Mouse (Mus musculus): Measurements from ENCODE around the gene Rnf220.

Rnf220 gene

DNA sequence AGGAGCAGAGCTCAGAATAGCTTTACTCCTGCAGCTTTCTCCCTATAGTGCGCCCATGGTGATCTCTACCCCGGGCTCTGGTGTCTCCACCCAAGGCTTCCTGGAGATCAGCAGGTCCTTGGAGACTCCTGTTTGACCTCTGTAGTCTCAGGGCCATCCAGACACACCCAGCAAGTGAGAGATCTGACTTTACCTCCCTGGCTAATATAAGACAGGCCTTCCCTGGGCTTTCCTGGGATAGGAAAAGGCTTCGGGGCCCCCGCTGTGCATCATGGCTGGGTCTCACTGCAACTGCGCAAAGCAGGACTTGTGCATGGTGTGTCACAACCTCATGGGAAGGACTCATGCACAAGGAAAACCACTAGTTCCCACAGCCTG lies 116.3 kb downstream of the Rnf220 start:
- DNase-seq (ENCODE audit: low read depth, low spot score), result no peak

DNA sequence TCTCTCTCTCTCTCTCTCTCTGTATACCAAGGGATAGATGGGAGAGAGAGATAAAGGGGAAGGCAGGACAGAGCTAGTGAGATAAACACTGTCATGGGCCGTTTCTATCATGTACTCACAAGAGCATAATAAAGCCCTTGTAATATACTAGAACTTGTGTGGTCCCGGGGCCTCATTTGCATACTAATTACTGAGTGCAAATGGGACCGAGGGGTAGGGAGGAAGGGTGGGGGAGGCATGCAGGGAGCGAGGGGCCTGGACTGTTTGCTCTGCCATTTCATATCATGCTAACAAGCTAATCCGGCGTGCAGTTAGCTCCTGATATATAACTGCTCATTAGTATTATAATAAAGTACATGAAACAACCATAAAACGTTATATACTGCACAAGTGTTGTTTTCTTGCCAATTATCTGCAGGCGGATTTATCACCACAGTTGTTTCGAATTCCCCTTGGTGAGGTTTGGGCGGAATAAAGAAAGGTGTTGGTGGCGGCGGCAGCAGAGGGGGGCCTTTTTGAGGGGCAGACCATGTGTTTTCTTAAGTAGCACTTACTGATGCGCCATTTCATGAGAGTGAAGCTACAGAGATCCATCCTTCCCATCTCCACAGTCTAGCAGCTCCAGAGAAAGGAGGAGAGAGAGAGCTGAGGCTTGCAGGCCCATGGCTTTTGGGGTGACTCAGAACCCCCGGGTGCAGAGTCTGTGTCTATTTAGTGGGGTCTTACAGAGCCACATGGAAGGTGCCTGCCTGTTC lies 116.9 kb downstream of the Rnf220 start:
- no peak for DNase-seq (ENCODE audit: low read depth, low spot score)

DNA sequence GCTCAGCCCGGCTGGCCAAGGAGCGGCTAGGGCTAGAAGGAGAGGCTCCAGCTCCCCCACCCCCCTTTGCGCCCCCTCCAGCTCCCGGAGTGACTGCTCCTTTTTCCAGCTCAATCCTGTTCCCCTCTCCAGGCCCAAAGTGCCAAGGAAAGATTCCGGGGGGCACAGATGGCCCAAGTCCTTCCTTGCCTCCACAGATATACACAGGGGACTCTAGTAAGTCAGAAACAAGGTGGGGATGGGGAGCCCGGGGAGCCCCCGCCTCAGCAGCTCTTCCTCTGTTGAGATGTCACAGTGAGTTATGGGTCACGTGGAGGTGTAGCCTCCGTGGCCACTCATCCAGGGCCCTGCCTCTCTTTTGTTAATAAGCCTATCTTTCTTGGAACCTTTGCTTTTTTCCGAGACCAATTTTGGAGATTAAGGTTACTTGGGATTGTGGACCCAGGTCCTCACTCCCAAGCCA lies 122.7 kb downstream of the Rnf220 start:
- DNase-seq (ENCODE audit: low read depth, low spot score), result no peak

DNA sequence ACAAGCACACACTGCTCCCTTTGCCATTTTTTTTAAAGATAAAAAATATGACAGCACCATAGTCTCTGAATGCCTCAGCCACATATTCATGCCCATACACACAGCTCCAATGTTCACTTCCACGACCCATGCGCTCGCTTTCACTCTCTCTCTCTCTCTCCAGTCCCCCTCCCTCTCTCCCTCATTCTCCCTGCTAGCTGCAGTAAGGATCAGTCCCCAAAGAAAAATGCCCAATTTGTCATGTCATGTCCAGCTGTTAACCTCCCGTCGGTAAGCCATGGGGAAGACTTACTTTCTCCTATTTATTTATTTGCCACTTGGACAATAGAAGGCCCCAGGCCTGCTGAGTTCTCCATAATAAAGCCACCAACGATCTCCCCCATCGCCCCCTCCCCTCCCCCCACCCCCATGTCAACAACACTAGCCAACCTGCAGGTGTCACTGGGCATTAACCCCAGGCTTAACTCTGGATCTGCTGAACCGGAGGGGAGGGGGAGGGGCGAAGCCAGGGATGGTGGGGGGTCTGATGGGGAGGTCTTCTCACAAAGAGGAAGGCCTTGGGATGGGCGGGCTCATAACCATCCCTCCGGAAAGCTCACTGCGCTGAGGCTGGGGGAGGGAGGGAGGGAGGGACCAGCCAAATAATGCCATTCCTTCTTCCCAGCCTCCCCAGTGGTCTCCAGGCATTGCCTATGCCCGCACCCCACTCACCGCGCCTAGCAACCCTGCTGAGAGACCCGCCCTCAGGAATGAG lies 123.4 kb downstream of the Rnf220 start:
- DNase-seq (ENCODE audit: low read depth, low spot score), result no peak

DNA sequence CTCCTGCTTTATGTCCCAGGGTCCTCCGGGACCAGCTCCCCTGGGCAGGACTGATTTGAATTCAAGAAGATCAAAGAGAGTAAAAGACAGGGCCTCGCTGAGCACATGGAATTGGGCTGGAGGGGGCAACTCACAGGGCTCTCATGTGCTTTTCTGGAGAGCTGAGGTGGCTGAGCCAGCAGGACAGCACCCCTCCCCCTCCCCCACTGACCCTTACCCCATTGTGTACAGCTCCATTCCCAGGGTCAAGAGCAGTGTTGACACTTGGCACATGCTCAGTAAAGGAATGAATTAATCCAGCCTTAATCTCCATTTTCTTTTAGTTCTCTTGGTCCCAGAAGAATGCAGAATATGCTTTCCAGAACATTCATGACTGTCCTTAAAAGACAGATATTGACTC lies 125.0 kb downstream of the Rnf220 start:
- no peak for DNase-seq (ENCODE audit: low read depth, low spot score)

DNA sequence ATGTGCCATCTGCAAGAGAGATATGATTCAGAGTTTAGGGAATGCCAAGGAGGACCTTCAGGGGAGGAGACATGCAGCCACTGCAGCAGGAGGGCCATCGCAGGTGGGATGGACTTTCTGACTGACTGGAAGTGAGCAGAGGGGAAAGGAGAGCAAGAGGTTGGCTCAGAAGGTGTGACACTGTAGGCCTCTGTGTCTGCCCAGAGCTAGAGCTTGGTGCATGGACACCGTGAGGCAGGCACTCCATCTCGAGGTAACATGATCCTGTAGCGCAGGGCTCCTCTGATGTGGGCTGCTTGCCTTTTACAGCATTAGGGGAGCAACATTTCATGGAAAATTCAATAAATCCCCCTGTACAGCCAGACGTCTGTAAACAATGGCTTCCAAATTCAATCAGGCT lies 126.5 kb downstream of the Rnf220 start:
- no peak for DNase-seq (ENCODE audit: low read depth, low spot score)

DNA sequence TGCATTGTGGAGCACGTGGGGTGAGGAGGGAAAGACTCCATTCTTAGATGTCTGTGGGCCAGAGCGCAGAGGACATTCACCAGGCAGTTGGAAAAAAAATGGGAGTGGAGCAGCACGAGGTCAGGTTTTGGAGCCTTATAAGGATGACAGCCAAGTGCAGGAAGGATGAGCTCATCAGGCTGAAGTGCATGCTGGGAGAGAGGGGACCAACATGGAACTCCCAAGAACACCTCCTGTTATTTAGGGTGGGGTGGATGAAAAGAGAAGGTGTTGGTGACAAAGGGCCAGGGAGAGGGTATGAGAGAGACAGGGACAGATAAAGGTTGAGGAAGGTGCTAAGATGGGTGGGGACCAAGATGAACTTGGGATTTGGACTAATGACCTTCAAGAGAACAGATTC lies 127.3 kb downstream of the Rnf220 start:
- no peak for DNase-seq (ENCODE audit: low read depth, low spot score)

DNA sequence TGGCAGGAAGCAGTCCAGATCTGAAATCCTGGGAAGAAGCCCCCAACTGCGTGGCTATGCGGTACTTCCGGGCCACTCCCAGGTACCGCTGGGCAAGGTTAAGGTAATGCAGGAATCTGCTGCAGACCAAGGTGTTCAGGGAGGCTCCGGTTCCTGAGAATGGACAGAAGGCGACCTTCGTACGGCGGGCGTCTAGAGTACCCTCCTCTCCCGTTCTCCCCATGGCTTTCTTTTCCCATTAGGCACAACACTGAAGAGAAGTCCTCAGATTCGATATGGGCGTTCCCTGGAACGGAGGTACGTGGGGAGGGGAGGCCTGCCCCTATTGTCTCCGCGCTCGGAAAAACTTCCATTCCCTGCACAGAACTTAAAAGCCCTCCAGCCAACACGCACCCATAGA lies 129.5 kb downstream of the Rnf220 start:
- no peak for DNase-seq (ENCODE audit: low read depth, low spot score)

DNA sequence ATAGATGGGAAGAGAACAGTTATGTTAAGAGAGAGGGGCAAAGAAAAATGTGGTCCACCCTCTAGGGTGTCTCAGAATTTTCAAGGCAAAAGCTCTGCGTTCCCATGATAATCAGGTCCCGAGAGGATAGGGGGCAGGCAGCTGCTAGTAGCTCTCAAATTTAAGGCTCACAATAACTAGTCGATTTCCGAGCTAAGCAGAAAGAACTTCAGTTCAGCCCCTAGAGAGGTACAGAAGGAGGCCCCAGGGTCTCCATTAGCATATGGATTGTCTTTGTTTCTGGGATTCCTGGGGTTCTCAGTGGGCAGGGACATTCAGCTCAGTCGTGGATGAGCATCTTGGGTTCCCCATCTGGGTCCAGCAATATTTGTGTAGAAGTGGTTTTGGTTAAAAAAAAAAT lies 134.8 kb downstream of the Rnf220 start:
- no peak for DNase-seq (ENCODE audit: low read depth, low spot score)

DNA sequence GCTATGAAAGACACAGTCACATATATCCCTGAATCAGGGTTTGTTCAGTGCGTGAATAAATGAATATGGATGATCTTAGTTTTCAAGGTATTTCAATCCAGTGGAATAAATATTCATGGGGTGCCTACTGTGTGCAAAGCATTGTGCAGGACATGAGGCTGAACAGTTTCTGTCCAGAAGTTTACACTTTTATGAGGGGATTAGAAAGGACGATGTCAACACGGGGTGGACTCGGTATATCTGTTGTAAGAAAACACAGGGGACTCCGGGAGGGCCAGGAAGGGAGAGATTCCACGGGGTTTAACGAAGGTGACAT lies 135.3 kb downstream of the Rnf220 start:
- no peak for DNase-seq (ENCODE audit: low read depth, low spot score)

DNA sequence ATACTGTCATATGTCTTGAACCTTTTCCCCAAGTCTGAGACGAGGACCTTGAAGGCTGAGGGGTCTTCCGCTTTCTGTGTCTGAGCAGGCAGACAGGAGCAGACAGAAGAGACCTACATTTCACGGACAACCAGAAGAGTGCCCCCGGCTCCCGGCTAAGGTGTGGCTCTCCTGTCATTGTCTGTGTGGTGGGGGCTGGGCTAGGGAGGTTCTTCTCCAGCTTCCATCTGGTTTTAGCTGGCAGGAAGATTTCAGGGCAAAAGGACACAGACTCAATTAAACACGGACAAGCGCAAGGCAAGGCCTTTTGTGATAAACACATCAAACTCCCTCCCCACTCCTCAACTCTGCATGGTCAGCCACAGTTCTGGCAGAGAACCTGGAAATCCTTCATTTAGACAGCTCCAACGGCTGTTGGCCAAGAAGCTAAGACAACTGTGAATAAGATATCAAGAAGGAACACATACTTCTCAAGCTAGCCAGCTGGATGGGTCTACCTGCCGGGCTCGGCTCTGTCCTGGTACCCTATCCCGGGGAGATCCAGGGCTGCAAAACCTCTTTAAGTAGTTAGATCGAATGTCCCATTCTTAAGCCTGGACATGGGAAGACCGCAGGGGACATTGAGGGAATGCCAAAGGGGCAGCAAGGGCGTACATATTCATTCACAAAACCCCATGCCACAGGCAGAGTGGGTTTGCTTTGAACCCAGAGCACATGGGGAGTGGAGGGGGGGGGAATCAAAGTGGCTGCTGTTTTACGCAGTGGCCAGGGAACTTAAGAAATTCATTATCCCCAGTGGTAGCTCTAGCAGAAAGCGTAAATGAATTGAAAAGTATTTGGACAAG lies 135.9 kb downstream of the Rnf220 start:
- DNase-seq (ENCODE audit: low read depth, low spot score), result no peak

DNA sequence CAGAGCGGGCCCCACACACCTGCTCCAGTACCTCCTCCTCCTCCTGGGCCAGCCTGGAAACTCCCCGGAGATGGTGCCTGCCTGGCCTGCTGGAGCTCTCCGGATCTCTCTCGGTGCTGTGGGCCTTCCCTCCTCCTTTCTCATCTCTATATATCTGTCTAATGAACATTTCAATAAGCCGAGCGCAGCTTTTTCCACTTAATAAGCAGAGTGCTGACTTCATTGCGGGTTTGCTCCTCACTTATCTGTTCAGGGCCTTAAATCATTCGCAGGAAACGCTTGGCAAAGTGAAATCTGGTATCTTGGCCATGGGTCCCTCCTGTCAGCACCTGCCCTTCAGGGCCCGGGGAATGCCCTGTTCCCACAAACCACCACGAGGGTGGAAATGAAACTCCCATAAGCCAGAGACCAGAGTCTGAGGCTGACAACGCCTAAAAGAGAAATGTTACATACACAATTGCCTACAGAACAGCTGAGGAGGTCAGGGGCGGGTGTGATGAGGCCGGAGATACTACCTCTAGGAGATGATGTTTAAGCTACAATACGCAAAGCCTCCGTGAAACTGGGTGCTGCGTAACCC lies 137.0 kb downstream of the Rnf220 start:
- peak; percentile 52 for DNase-seq (ENCODE audit: low read depth, low spot score)

DNA sequence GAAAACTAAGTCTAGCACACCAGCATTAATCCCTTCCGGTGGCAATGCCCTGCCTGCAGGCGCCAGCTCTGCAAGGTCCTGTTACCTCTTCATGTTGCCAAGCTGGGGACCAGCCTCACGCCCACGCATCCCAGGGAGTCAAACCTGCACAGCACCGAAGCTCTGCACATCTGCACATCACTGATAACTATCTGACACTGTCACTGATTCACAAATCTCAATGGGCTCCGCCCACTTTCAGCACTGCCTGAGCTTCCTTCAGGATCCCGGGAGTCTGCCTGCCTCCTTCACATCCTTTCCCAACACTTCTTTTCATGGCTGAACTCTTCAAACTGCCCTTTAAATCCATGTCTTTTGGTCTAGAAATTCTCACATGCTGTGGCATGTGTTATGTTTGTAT lies 138.9 kb downstream of the Rnf220 start:
- DNase-seq (ENCODE audit: low read depth, low spot score), result no peak

DNA sequence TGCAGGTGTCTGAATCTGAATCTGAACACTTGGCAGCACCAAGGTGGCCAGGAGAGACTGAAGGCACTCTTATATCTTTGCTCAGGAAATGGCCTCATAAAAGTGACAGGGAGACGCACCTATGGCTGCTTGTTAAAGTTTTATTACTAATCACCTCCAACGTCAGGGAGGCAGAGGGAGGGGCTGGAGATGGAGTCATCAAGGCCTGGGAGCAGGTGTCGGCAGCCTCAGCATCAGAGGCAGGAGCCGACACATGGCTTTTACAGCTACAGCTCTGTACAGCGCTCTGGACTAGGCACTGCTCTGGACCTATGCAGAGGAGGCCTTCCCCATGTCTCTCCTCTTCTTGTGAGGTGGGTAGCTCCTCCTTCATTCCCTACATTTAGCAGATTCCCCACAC lies 139.7 kb downstream of the Rnf220 start:
- no peak for DNase-seq (ENCODE audit: low read depth, low spot score)

DNA sequence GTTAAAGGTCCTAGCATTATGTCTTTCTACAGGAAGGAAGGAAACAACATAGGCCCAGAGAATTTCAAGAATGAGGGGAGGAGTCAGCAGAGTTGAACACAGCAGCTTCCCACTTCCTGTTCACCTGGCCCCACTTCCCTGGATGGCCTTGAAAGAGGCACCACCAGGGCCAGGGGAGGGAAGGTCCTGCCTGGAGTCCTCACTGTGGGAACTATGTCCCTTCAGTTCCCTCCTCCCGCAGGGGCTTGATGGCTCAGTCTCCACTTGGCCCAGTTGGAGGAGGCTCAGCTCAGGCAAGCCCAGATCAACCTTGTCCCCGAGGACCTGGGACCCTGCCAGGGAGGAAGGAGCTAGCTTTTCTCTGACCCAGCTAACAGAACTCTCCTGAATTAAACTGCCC lies 140.6 kb downstream of the Rnf220 start:
- DNase-seq (ENCODE audit: low read depth, low spot score), result no peak

DNA sequence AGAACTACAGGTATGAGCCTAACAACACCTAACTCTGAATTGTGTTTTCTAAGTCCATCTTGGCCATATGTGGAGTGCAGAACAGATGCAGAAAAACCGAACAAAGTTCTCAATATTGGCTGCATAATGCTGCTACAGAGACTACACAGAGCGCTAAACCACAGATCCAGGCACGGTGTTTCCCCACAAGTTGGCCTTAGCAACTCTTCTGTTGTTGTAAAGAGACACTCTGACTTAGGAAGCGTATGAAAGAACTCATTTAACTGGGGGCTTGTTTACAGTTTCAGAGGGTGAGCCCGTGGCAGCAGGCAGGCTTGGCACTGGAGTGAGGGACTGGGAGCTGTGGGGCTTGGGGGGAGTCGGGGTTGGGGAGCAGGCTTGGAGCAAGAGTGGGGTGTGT lies 142.2 kb downstream of the Rnf220 start:
- no peak for DNase-seq (ENCODE audit: low read depth, low spot score)

DNA sequence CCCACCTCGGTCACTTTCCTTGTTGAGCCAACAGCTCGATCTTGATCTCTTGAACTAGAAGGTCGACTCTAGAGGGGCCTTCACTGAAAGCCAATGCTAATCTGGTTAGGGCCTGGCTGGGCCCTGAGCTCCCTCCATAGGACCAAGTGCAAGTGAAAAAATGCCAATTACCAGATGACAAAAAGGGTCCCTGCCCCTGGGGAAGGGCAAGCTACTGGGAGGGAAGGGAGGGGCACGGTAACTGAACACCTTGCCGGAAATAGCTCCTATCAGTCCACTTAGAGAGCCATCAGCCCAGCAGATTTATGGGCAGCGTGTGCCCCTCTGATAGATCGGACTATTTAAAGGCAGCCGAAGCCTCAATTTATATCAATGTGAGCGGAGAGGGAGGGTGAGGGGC lies 143.9 kb downstream of the Rnf220 start:
- DNase-seq (ENCODE audit: low read depth, low spot score), result no peak

DNA sequence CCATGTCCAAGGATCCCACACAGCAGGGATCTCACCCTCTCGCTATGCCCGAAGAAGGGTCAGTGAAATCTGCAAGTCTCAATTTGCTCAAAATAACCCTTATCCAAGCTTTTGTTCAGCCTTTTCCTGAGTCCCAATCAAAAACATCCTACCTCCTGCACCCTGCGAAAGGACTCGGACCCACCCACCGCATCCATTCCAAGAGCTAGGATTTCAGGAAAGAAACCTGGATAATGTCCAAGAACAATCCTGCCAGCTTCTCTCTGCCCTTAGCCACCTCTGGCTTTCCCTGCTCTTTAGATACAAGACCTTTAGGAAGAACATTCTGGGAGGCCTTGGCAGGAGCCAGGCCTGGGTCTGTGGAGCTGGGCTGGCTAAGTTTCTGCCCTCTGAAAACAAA lies 144.8 kb downstream of the Rnf220 start:
- no peak for DNase-seq (ENCODE audit: low read depth, low spot score)

DNA sequence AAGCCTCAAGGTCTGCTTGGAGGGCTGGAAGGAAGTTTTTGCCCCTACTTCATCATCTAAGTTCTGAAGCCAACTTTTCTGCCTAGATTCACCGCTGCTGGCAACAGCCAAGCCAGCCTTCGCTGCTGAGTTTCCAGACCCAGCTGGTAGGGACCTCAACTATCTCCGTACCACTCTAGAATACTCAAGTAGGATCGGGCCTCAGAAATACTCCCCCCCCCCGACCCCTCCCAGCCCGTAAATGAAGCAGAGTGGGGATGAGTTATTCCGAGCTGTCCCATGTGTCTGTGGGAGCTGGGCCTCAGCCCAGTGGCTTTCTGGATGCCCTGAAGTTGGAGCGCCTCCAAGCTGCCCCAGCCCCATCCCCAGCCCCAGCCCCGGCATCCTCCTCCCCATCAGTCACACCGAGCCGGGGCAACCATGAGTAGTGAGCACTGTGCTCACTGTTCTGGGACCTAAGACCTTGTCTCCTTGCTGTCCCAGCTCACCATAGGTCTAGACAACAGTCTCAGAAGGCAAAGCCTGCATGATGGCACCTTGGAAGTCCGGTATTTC lies 146.6 kb downstream of the Rnf220 start:
- no peak for DNase-seq (ENCODE audit: low read depth, low spot score)

DNA sequence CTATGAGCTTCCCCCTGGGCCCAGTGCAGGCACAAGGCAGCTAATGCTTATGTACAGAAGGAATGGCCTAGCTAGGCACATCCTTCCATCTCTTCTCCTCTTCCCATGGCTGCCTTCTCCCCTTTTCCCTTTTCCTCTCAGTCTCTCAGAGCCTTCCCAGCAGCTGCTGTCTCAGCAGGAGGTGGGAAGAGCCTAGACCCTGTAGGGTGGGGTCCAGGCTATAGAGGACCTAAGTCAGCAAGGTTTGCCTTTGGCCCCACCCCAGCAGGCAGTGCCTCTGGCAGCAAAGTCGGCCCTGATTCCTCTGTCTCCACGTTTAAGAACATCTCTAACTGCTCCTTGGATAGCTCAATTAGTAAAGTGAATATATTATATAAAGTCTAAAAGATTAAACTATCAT lies 147.5 kb downstream of the Rnf220 start:
- DNase-seq (ENCODE audit: low read depth, low spot score), result no peak

DNA sequence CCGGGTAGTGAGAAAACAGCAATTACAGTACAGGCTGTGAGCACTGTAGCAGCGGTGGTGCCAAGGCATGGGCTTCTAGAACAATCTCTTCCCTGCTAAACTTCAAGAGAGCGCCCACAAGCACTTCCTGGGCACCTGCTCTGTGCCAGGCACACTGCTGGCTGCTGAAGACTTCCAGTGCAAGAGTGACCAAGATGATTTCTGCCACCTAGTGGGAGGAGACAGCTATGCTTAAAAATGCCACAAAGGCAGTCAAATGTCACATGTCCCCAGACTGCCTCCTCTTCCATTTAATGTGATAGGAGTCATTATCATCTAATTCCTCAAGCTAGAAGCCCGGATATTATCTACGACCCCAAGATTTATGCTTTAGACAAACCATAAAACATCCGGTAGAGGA lies 150.8 kb downstream of the Rnf220 start:
- DNase-seq (ENCODE audit: low read depth, low spot score), result peak; percentile 66

DNA sequence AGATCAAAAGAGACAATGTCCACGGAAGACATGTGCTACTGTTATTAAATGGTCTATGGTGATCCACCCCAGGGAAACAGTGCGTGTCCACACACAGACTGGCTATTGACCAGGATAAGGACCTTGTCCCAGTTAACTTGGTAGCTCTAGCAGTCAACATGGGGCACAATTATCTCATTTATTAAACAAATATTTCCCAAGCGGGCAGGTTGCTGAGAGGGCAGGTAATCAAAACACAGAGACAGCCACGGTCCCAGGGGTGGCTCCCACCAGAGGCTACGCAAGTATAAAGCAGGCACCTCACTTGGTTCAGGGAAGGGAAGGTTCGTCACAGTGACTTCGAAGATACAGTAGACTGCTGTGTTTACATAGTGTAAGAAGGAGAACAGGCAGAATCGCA lies 153.5 kb downstream of the Rnf220 start:
- DNase-seq (ENCODE audit: low read depth, low spot score), result no peak

Measured in A20 (cell line).